Mouse (Mus musculus) heart, embryonic 15.5 days (tissue): ENCODE results near the gene Atp1b1. TPM values are rescaled to one million over a fixed set of nuclear protein-coding genes. Genes with fewer than 3 reads are reported as not detected.

ENCODE experiments used
- ATAC-seq: fragments of 200-750 bp; cut with Nextera tagmentation; replicated peaks from 2 replicates; pipeline ENCODE4 v1.8.0; 2017; ENCODE audit warnings: low read depth, moderate TSS enrichment; ENCODE audit not compliant: insufficient number of reproducible peaks, insufficient read depth, low FRiP score
- H3K27ac ChIP-seq: fragments of 300-500 bp; sonication (generic); 2 replicates; pipeline ENCODE4 v1.5.1; 2015; ENCODE audit warnings: mild to moderate bottlenecking, inconsistent platforms
- H3K27me3 ChIP-seq: fragments of 300-500 bp; sonication (generic); 2 replicates; pipeline ENCODE4 v1.6.1; 2015; ENCODE audit warnings: inconsistent platforms
- H3K36me3 ChIP-seq: fragments of 300-500 bp; sonication (generic); 2 replicates; pipeline ENCODE4 v1.6.1; 2015; ENCODE audit warnings: mild to moderate bottlenecking, inconsistent platforms
- H3K4me1 ChIP-seq: fragments of 300-500 bp; sonication (generic); replicated peaks from 2 replicates; pipeline ENCODE4 v1.6.1; 2015; ENCODE audit warnings: inconsistent platforms
- H3K4me2 ChIP-seq: fragments of 300-500 bp; sonication (generic); 2 replicates; pipeline ENCODE4 v1.6.1; 2015; ENCODE audit warnings: inconsistent platforms, mild to moderate bottlenecking, moderate library complexity
- H3K4me3 ChIP-seq: fragments of 300-500 bp; sonication (generic); 2 replicates; pipeline ENCODE4 v1.5.1; 2015; ENCODE audit warnings: mild to moderate bottlenecking, inconsistent platforms
- H3K9ac ChIP-seq: fragments of 300-500 bp; sonication (generic); 2 replicates; pipeline ENCODE4 v1.6.1; 2015; ENCODE audit warnings: mild to moderate bottlenecking, inconsistent platforms
- H3K9me3 ChIP-seq: fragments of 300-500 bp; sonication (generic); replicated peaks from 2 replicates; pipeline ENCODE4 v1.6.1; 2016; ENCODE audit warnings: inconsistent platforms
- WGBS: fragments of 180-500 bp; shearing (Covaris S2); methylation state at CpG from one replicate; pipeline ENCODE4 v1.1.7; 2015; ENCODE audit warnings: mixed read lengths; 5-methylcytosine and 5-hydroxymethylcytosine counted together
- polyA plus RNA-seq: library from polyadenylated mRNA; unstranded; fragments of >200 nt; fragmentation: Nextera tagmentation; extraction: Ambion mirVana; gene quantifications from 2 replicates; pipeline ENCODE4 v1.2.1, GENCODE M21; 2015

Atp1b1 gene
- polyA plus RNA-seq, result 267 and 301 TPM in 2 replicates

- H3K4me2 ChIP-seq, result peak within 1 kb of the TSS; percentile 80
- peak; percentile 89 for ATAC-seq
- H3K4me1 ChIP-seq, result peaks cover 50% of the 10 kb centered on the region
These were observed at the start of gene Atp1b1 for GRCm38 (mm10) chr1:164458245-164458613. TSS of gene Atp1b1 (minus strand) at chr1:164458355.

DNA sequence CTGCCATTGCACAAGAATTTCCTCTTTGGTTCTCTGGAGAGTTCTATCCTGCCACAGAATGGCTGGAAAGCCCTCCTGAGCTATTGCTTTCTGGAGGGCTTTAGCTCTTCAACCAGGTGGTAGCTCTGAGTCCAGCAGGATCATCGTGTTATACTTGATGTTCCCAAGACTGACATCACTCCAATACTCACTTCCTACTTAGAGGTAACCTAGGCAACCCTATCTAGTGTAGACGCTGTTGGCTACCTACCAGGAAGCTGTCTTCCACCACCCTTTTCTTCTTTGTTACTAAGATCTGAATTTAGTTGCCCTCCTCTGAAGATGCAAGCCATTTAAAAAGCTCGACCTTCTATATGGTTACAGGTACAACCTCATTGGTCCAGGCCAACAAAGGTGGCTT lies 46.9 kb upstream of the Atp1b1 start:
- no peaks in the 10 kb centered on the region for H3K9me3 ChIP-seq
- H3K4me1 ChIP-seq, result peaks cover 5% of the 10 kb centered on the region
- no peak overlapping the region for H3K9ac ChIP-seq
- no peak overlapping the region for H3K4me3 ChIP-seq
- 59% methylated on average over 3 of the region's 3 CpGs for WGBS
- no peaks in the 10 kb centered on the region for H3K36me3 ChIP-seq
- ATAC-seq, result no peak
- no peak overlapping the region for H3K4me2 ChIP-seq
- no peaks in the 10 kb centered on the region for H3K27me3 ChIP-seq
- no peak overlapping the region for H3K27ac ChIP-seq

More at GRCm38 (mm10) chr1:164458245-164458613, at the start of gene Atp1b1:
- WGBS, result under 1% methylated on average over 35 of the region's 35 CpGs
- Histone ChIP-seq H3K27me3 (peaks cover 9% of the 10 kb centered on the region; the same call in 1 of the 2 replicates), H3K4me3 (peak within 1 kb of the TSS; percentile 71), H3K27ac (peak within 1 kb of the TSS; percentile 98), H3K9me3 (no peaks in the 10 kb centered on the region), H3K9ac (peak within 1 kb of the TSS; percentile 95), H3K36me3 (peaks cover 1% of the 10 kb centered on the region; the same call in 1 of the 2 replicates)

DNA sequence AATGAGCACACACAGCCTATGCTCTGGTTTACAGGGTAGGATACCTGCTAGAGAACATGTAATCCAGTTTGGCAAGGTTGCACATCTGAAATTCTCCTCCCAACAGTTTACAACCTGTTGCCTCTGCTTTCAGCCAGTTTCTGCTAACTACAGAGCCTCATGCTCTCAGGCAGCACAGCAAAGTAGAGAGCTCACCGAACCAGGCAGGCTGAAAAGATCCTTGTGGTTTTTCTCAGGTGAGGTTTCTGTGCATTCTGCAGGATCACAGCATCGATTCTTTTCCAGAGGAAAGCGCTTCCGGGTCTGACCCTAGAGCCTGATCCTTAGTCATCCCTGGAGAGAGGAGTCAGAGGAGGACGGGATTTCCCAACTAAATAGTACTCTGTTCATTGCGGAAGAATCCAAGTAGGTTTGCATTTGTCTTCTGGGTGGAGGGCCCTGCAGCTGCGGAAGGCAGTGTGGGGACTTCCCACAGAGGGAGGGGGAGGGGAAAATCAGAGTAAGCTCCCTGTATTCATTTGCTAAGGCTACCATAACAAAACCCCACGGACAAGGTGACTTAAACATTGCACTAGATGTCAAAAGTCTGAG lies 45.1 kb upstream of the Atp1b1 start:
- no peaks in the 10 kb centered on the region for H3K36me3 ChIP-seq
- no peak overlapping the region for H3K27ac ChIP-seq
- ATAC-seq, result no peak
- H3K4me2 ChIP-seq, result no peak overlapping the region
- no peaks in the 10 kb centered on the region for H3K9me3 ChIP-seq
- peaks cover 5% of the 10 kb centered on the region for H3K4me1 ChIP-seq
- WGBS, result 58% methylated on average over 8 of the region's 8 CpGs
- no peaks in the 10 kb centered on the region for H3K27me3 ChIP-seq
- H3K4me3 ChIP-seq, result no peak overlapping the region
- H3K9ac ChIP-seq, result no peak overlapping the region

- no peaks in the 10 kb centered on the region for H3K9me3 ChIP-seq
- peaks cover 5% of the 10 kb centered on the region for H3K4me1 ChIP-seq
- no peak overlapping the region for H3K9ac ChIP-seq
- no peak overlapping the region for H3K27ac ChIP-seq
- no peaks in the 10 kb centered on the region for H3K36me3 ChIP-seq
- no peak overlapping the region for H3K4me3 ChIP-seq
- WGBS, result 35% methylated on average over 7 of the region's 7 CpGs
- no peak for ATAC-seq
- H3K27me3 ChIP-seq, result no peaks in the 10 kb centered on the region
- 0 out of 2 replicates have a peak overlapping the region, but pooled peaks have one; percentile 13 for H3K4me2 ChIP-seq
These were observed 44.1 kb upstream of the Atp1b1 start for GRCm38 (mm10) chr1:164502231-164502630.

DNA sequence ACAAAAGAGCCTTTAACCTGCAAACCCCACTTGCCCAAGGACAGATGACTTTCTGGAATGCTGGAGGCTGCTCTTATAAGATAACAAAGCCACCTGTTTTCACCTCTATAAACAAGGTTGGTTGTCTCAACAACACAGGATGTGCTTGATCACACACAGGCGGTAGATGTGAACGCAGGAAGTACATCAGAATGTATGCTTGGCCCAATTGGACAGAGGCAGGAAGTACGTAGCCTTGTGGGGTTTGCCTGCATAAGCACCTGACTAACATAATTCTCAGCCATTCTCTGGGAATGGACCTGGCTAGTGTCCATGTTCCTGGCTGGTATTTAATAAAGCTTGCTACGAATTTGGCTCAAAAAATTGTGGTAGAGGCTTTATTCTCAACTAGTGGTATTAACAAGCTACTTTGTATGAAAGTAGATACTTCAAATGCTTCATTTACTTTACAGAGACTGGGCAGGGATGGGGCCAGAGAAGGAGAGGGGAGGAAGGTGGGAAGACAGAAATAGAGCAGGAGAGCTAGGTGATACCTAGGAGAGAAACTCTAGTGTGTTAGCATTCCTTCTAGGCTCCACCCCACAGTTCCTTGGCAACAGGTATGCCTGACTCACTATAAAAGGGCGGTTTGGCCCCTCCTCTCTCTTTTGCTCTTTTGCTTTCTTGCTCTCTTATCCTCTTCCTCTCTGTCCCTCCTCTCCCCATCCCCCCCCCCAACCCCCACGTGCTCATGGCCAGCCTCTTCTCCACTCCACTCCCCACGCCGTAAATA lies 36.8 kb upstream of the Atp1b1 start:
- no peak overlapping the region for H3K4me3 ChIP-seq
- no peaks in the 10 kb centered on the region for H3K36me3 ChIP-seq
- no peaks in the 10 kb centered on the region for H3K9me3 ChIP-seq
- 0 out of 2 replicates have a peak, but pooled peaks cover 3% of the 10 kb centered on the region for H3K4me1 ChIP-seq
- no peaks in the 10 kb centered on the region for H3K27me3 ChIP-seq
- ATAC-seq, result no peak
- 65% methylated on average over 8 of the region's 8 CpGs for WGBS
- H3K4me2 ChIP-seq, result no peak overlapping the region
- no peak overlapping the region for H3K27ac ChIP-seq
- H3K9ac ChIP-seq, result no peak overlapping the region

DNA sequence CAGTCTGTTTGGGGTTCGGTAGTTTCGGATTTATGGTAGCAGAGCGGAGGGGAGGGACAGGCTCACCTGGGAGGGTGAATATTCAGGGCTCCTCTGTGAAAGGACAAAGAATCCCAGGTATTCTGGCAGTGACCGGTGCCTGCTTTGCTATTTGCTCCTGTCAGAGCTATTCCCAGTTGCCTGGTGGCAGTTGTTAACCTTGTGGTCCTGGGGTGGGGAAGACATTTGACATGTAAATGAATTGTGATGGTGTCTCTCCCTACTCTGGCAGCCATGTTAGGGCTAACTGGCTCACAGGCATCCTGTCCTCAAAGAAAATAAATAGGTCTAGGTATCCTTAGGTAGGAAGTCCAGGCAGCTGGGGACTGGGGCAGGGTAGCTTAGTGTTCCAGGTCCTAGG lies 36.1 kb upstream of the Atp1b1 start:
- no peak for ATAC-seq
- Histone ChIP-seq H3K4me2 (no peak overlapping the region), H3K4me1 (0 out of 2 replicates have a peak, but pooled peaks cover 3% of the 10 kb centered on the region), H3K9ac (no peak overlapping the region), H3K36me3 (no peaks in the 10 kb centered on the region), H3K27me3 (no peaks in the 10 kb centered on the region), H3K27ac (no peak overlapping the region), H3K4me3 (no peak overlapping the region), H3K9me3 (no peaks in the 10 kb centered on the region)
- WGBS, result 53% methylated on average over 4 of the region's 4 CpGs

- Histone ChIP-seq H3K4me1 (0 out of 2 replicates have a peak, but pooled peaks cover 3% of the 10 kb centered on the region), H3K9ac (no peak overlapping the region), H3K4me3 (no peak overlapping the region), H3K27me3 (no peaks in the 10 kb centered on the region), H3K4me2 (no peak overlapping the region), H3K9me3 (no peaks in the 10 kb centered on the region), H3K36me3 (no peaks in the 10 kb centered on the region), H3K27ac (no peak overlapping the region)
- 55% methylated on average over 8 of the region's 8 CpGs for WGBS
- ATAC-seq, result no peak
These were observed 35.0 kb upstream of the Atp1b1 start for GRCm38 (mm10) chr1:164493042-164493705.

- Histone ChIP-seq H3K4me3 (no peak overlapping the region), H3K36me3 (no peaks in the 10 kb centered on the region), H3K9me3 (no peaks in the 10 kb centered on the region), H3K27ac (no peak overlapping the region), H3K4me1 (0 out of 2 replicates have a peak, but pooled peaks cover 3% of the 10 kb centered on the region), H3K9ac (no peak overlapping the region), H3K27me3 (no peaks in the 10 kb centered on the region), H3K4me2 (no peak overlapping the region)
- WGBS, result 84% methylated on average over 3 of the region's 3 CpGs
- no peak for ATAC-seq
These were observed 34.3 kb upstream of the Atp1b1 start for GRCm38 (mm10) chr1:164492476-164492875.

DNA sequence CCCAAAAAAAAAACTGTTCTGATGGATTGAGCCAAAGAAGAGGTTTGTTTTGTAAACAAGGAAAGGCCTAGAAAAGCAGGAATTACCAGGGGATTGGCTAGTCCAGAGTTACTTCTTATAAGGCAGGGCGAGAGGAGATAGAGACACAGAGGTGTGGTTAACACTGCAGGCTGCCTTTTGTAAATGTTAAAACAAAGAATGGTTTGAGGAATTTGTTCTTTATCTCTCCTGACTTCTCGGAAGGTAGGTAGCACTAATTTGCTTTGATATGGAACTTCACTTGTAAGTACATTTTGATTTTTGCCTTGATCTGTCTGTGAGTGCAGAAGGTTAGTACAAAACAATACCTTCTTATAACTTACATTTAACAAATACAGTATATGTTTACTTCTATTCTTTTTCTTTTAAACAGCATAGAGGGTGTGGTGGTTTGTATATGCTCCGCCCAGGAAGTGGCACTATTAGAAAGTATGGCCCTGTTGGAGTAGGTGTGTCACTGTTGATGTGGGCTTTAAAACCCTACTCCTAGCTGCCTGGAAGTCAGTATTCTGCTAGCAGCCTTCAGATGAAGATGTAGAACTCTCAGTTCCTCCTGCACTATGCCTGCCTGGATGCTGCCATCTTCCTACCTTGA lies 31.9 kb upstream of the Atp1b1 start:
- no peaks in the 10 kb centered on the region for H3K9me3 ChIP-seq
- H3K27ac ChIP-seq, result no peak overlapping the region
- no peaks in the 10 kb centered on the region for H3K27me3 ChIP-seq
- no peak overlapping the region for H3K4me2 ChIP-seq
- WGBS, result 76% methylated on average over 3 of the region's 3 CpGs
- no peak overlapping the region for H3K9ac ChIP-seq
- H3K36me3 ChIP-seq, result no peaks in the 10 kb centered on the region
- no peak for ATAC-seq
- H3K4me3 ChIP-seq, result no peak overlapping the region
- 0 out of 2 replicates have a peak, but pooled peaks cover 3% of the 10 kb centered on the region for H3K4me1 ChIP-seq

GRCm38 (mm10) chr1:164483728-164484127 lies 25.6 kb upstream of the Atp1b1 start:
- Histone ChIP-seq H3K36me3 (no peaks in the 10 kb centered on the region), H3K9ac (no peak overlapping the region), H3K27ac (no peak overlapping the region), H3K4me3 (no peak overlapping the region), H3K4me1 (no peaks in the 10 kb centered on the region), H3K4me2 (no peak overlapping the region), H3K9me3 (no peaks in the 10 kb centered on the region), H3K27me3 (no peaks in the 10 kb centered on the region)
- no peak for ATAC-seq

DNA sequence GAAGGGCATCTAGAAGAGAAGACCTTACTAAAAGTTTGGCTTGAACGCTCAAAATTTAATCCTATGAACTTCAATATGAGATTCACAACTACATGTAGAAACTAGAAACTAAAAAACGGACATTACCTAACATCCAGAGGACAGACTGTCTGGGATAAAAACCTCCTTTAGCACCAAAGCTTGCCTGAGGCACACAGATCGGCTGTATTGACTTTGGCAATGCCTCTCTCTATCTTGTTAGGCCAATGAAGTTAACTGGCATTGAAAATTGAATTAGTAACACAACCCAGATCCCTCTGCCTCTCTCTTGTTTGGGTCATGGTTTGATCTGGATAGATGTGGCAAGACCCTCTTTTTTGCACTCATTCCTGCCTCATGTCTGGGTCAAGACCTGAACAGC lies 24.7 kb upstream of the Atp1b1 start:
- ATAC-seq, result no peak
- Histone ChIP-seq H3K27ac (no peak overlapping the region), H3K4me2 (no peak overlapping the region), H3K4me3 (no peak overlapping the region), H3K9ac (no peak overlapping the region), H3K36me3 (no peaks in the 10 kb centered on the region), H3K9me3 (no peaks in the 10 kb centered on the region), H3K4me1 (no peaks in the 10 kb centered on the region), H3K27me3 (no peaks in the 10 kb centered on the region)
- WGBS, result 80% methylated on average over 3 of the region's 3 CpGs
